Mouse (Mus musculus): Measurements from ENCODE around the gene Myo9a.

GRCm38 (mm10) chr9:59960559-59960958 lies 209.9 kb downstream of the Myo9a start, which contains the start of gene Nr2e3:
- TF ChIP-seq UBTF (IDR thresholded peaks at IDR 0.05; ENCODE audit: borderline replicate concordance, insufficient read depth, low read depth, low read length) (no peak), ZMIZ1 (IDR thresholded peaks at IDR 0.05; ENCODE audit: low read depth, low read length) (no peak), USF2 (IDR thresholded peaks at IDR 0.05; ENCODE audit: borderline replicate concordance in 1 of 2, insufficient read depth in 1 of 2, low read depth in 1 of 2, low read length in 2 of 2) (no peak), USF1 (IDR thresholded peaks at IDR 0.05; ENCODE audit: low read depth, low read length) (no peak), POLR2AphosphoS5 (IDR thresholded peaks at IDR 0.05; ENCODE audit: borderline replicate concordance, low read depth, low read length) (no peak), CTCF (IDR thresholded peaks at IDR 0.05 in 2 of 3, conservative IDR thresholded peaks at IDR 0.05 in 1 of 3; ENCODE audit: control insufficient read depth in 1 of 3, insufficient read depth in 1 of 3, low read depth in 2 of 3, low read length in 3 of 3, poor library complexity in 1 of 3, severe bottlenecking in 1 of 3) (no peak), GATA1 (IDR thresholded peaks at IDR 0.05; ENCODE audit: low read depth, low read length) (no peak), MXI1 (IDR thresholded peaks at IDR 0.05; ENCODE audit: low read depth, low read length) (no peak)
